Mouse (Mus musculus): Measurements from ENCODE around the gene Cd83.

The Cd83 gene

GRCm38 (mm10) chr13:43807272-43807675 is 22.7 kb downstream of the Cd83 start:
- no peak for DNase-seq

- DNase-seq: no peak
Measured at GRCm38 (mm10) chr13:43810621-43811020, 26.0 kb downstream of the Cd83 start.

- DNase-seq: no peak
Measured at GRCm38 (mm10) chr13:43811835-43812234, 27.3 kb downstream of the Cd83 start.

- DNase-seq: no peak
Measured at GRCm38 (mm10) chr13:43813431-43813830, 28.9 kb downstream of the Cd83 start.

GRCm38 (mm10) chr13:43817461-43817860 is 32.9 kb downstream of the Cd83 start:
- DNase-seq: no peak

- DNase-seq: no peak
Measured at GRCm38 (mm10) chr13:43818307-43819019, 33.9 kb downstream of the Cd83 start.

- DNase-seq: no peak
Measured at GRCm38 (mm10) chr13:43819020-43819310, 34.4 kb downstream of the Cd83 start.

GRCm38 (mm10) chr13:43820071-43820470 is 35.5 kb downstream of the Cd83 start:
- no peak for DNase-seq

- DNase-seq: no peak
Measured at GRCm38 (mm10) chr13:43822306-43822705, 37.7 kb downstream of the Cd83 start.

GRCm38 (mm10) chr13:43828648-43829047 is 44.1 kb downstream of the Cd83 start:
- no peak for DNase-seq

GRCm38 (mm10) chr13:43830892-43831673 is 46.5 kb downstream of the Cd83 start:
- DNase-seq: no peak

GRCm38 (mm10) chr13:43832731-43833130 is 48.2 kb downstream of the Cd83 start:
- DNase-seq: no peak

- DNase-seq: no peak
Measured at GRCm38 (mm10) chr13:43836376-43836775, 51.8 kb downstream of the Cd83 start.

- DNase-seq: no peak
Measured at GRCm38 (mm10) chr13:43837812-43838211, 53.2 kb downstream of the Cd83 start.

- no peak for DNase-seq
Measured at GRCm38 (mm10) chr13:43845151-43845550, 60.6 kb downstream of the Cd83 start.

- DNase-seq: no peak
Measured at GRCm38 (mm10) chr13:43847186-43847585, 62.6 kb downstream of the Cd83 start.

GRCm38 (mm10) chr13:43849816-43850215 is 65.2 kb downstream of the Cd83 start:
- no peak for DNase-seq

- DNase-seq: no peak
Measured at GRCm38 (mm10) chr13:43851108-43851507, 66.5 kb downstream of the Cd83 start.

Measured in spleen, adult 18-20 months (tissue).